In genomic region chr16:38742659-38743131, GRCm38 (mm10) we compare ENCODE assay signal across 8 mouse cellular contexts. TPM values are rescaled to one million over a fixed set of nuclear protein-coding genes. Genes with fewer than 3 reads are reported as not detected.
DNase-seq lines count a peak whose midpoint lies in the region; ATAC-seq and TF ChIP-seq lines count a peak whose summit lies in the region.

No protein-coding gene starts in this region.

- DNase-seq in layer of hippocampus, postnatal 14 days (ENCODE audit: low spot score in 2 of 2) = peak; percentile 22 to 39
- no peak for DNase-seq in layer of hippocampus, adult 9-10 months (ENCODE audit: low spot score)
- DNase-seq in liver, embryonic 14.5 days (ENCODE audit: low read depth in 3 of 3, low spot score in 3 of 3) = no peak
- no peak for DNase-seq in gastrocnemius, postnatal 14 days

- peak overlapping the region; percentile 77 for H3K27ac ChIP-seq in embryonic facial prominence, embryonic 15.5 days (replicated peaks)
- peak overlapping the region; percentile 82 for H3K27ac ChIP-seq in hindbrain, embryonic 12.5 days
- no peak overlapping the region for H3K27ac ChIP-seq in liver, embryonic 14.5 days
- peak overlapping the region; percentile 76 for H3K27ac ChIP-seq in neural tube, embryonic 14.5 days (ENCODE audit: low read depth, low read length)

- under 1% methylated on average over 13 of the region's 13 CpGs for WGBS in embryonic facial prominence, embryonic 15.5 days
- under 1% methylated on average over 13 of the region's 13 CpGs for WGBS in hindbrain, embryonic 12.5 days
- under 1% methylated on average over 13 of the region's 13 CpGs for WGBS in liver, embryonic 14.5 days (ENCODE audit: insufficient replicate concordance)
- under 1% methylated on average over 13 of the region's 13 CpGs for WGBS in neural tube, embryonic 14.5 days

- H3K9ac ChIP-seq in embryonic facial prominence, embryonic 15.5 days = peak overlapping the region; percentile 47
- H3K9ac ChIP-seq in hindbrain, embryonic 12.5 days = peak overlapping the region; percentile 86
- H3K9ac ChIP-seq in liver, embryonic 14.5 days (replicated peaks) = no peak overlapping the region
- H3K9ac ChIP-seq in neural tube, embryonic 14.5 days (replicated peaks; ENCODE audit: low read depth, low read length) = peak overlapping the region; percentile 89

- H3K27me3 ChIP-seq in embryonic facial prominence, embryonic 15.5 days = no peaks in the 10 kb centered on the region
- 0 out of 2 replicates have a peak, but pooled peaks cover 4% of the 10 kb centered on the region for H3K27me3 ChIP-seq in hindbrain, embryonic 12.5 days
- peaks cover 22% of the 10 kb centered on the region for H3K27me3 ChIP-seq in liver, embryonic 14.5 days (ENCODE audit: control insufficient read depth, insufficient read depth, low read length)
- no peaks in the 10 kb centered on the region for H3K27me3 ChIP-seq in neural tube, embryonic 14.5 days (ENCODE audit: control insufficient read depth, insufficient read depth, low read length)

- ATAC-seq in activated CD4-positive, CD25-positive, alpha-beta regulatory T cell, adult 4 months = peak; percentile 75
- peak; percentile 79 for ATAC-seq in embryonic facial prominence, embryonic 15.5 days (ENCODE audit: insufficient number of reproducible peaks, low FRiP score, low TSS enrichment, low read depth)
- ATAC-seq in hindbrain, embryonic 12.5 days (ENCODE audit: low FRiP score) = peak; percentile 73
- ATAC-seq in liver, embryonic 14.5 days (ENCODE audit: insufficient read depth) = no peak
- ATAC-seq in neural tube, embryonic 14.5 days (ENCODE audit: low read depth) = peak; percentile 73

- no peaks in the 10 kb centered on the region for H3K9me3 ChIP-seq in embryonic facial prominence, embryonic 15.5 days (replicated peaks)
- no peaks in the 10 kb centered on the region for H3K9me3 ChIP-seq in hindbrain, embryonic 12.5 days (replicated peaks)
- H3K9me3 ChIP-seq in liver, embryonic 14.5 days (ENCODE audit: control insufficient read depth, low read length) = no peaks in the 10 kb centered on the region
- no peaks in the 10 kb centered on the region for H3K9me3 ChIP-seq in neural tube, embryonic 14.5 days (ENCODE audit: control insufficient read depth, low read length)

- H3K4me1 ChIP-seq in embryonic facial prominence, embryonic 15.5 days = peaks cover 6% of the 10 kb centered on the region
- peaks cover 7% of the 10 kb centered on the region; the same call in 1 of the 2 replicates for H3K4me1 ChIP-seq in hindbrain, embryonic 12.5 days
- no peaks in the 10 kb centered on the region for H3K4me1 ChIP-seq in liver, embryonic 14.5 days (replicated peaks; ENCODE audit: control insufficient read depth in 2 of 2, insufficient read depth in 2 of 2, low read length in 1 of 2)
- peaks cover 6% of the 10 kb centered on the region; the same call in 1 of the 2 replicates for H3K4me1 ChIP-seq in neural tube, embryonic 14.5 days (ENCODE audit: control insufficient read depth, insufficient read depth, low read length)

- intact Hi-C loops in gastrocnemius, postnatal 14 days (cut with DNase I; ENCODE audit: low total_unique reads) = no loop called here

- TF ChIP-seq CTCF in liver, embryonic 14.5 days (IDR thresholded peaks at IDR 0.05; ENCODE audit: low read depth) = no peak

- peak overlapping the region; percentile 73 for H3K4me3 ChIP-seq in embryonic facial prominence, embryonic 15.5 days (replicated peaks)
- H3K4me3 ChIP-seq in hindbrain, embryonic 12.5 days = peak overlapping the region; percentile 83
- peak overlapping the region; percentile 37 to 44 for H3K4me3 ChIP-seq in liver, embryonic 14.5 days (ENCODE audit: insufficient read depth in 1 of 2, low read depth in 2 of 2, low read length in 2 of 2)
- peak overlapping the region; percentile 81 for H3K4me3 ChIP-seq in neural tube, embryonic 14.5 days (ENCODE audit: low read depth, low read length)

- TF ChIP-seq EP300 in liver, embryonic 14.5 days (IDR thresholded peaks at IDR 0.05; ENCODE audit: low read depth) = no peak

- peak overlapping the region; percentile 87 for H3K4me2 ChIP-seq in embryonic facial prominence, embryonic 15.5 days (replicated peaks)
- H3K4me2 ChIP-seq in hindbrain, embryonic 12.5 days (replicated peaks) = peak overlapping the region; percentile 89
- peak overlapping the region; percentile 41 for H3K4me2 ChIP-seq in liver, embryonic 14.5 days (ENCODE audit: low read depth)
- peak overlapping the region; percentile 95 for H3K4me2 ChIP-seq in neural tube, embryonic 14.5 days (ENCODE audit: low read depth, low read length)

- no peaks in the 10 kb centered on the region for H3K36me3 ChIP-seq in embryonic facial prominence, embryonic 15.5 days
- H3K36me3 ChIP-seq in hindbrain, embryonic 12.5 days = no peaks in the 10 kb centered on the region
- no peaks in the 10 kb centered on the region for H3K36me3 ChIP-seq in liver, embryonic 14.5 days (replicated peaks; ENCODE audit: control insufficient read depth, insufficient read depth, low read depth)
- H3K36me3 ChIP-seq in neural tube, embryonic 14.5 days (ENCODE audit: control insufficient read depth, insufficient read depth, low read length) = no peaks in the 10 kb centered on the region

RNA-seq across cellular contexts. Expression of gene B4galt4, which starts 0.6 kb away (rescaled TPM):
- total RNA-seq in layer of hippocampus, postnatal 14 days (2021) = 10 to 100 TPM; 28.1 to 35.9 TPM
- polyA plus RNA-seq in activated CD4-positive, CD25-positive, alpha-beta regulatory T cell, adult 4 months (2017; shearing (Covaris generic)) = 10 to 100 TPM; 11.7 to 11.9 TPM
- 24.7 and 25.2 TPM in 2 replicates for polyA plus RNA-seq in embryonic facial prominence, embryonic 15.5 days (2015; fragmentation: Nextera tagmentation; extraction: Ambion mirVana)
- 29.9 and 33.4 TPM in 2 replicates for polyA plus RNA-seq in hindbrain, embryonic 12.5 days (2016; fragmentation: Nextera tagmentation; extraction: Ambion mirVana)
- polyA plus RNA-seq in liver, embryonic 14.5 days (2012; rRNA removed) = 1.2 and 1.3 TPM in 2 replicates
- polyA plus RNA-seq in liver, embryonic 14.5 days (2014; fragmentation: Nextera tagmentation; extraction: Ambion mirVana) = 2.3 and 2.8 TPM in 2 replicates
- 32.7 and 34.9 TPM in 2 replicates for polyA plus RNA-seq in neural tube, embryonic 14.5 days (2014; fragmentation: Nextera tagmentation; extraction: Ambion mirVana)
- 1 to 10 TPM; 3.6 to 5.7 TPM for total RNA-seq in gastrocnemius, postnatal 14 days (2021)

RNA-seq across cellular contexts. Expression of gene Arhgap31, which starts 29.6 kb away (rescaled TPM):
- 10 to 100 TPM; 24.1 to 25.4 TPM for total RNA-seq in layer of hippocampus, postnatal 14 days (2021)
- 10 to 100 TPM; 19.6 to 19.9 TPM for polyA plus RNA-seq in activated CD4-positive, CD25-positive, alpha-beta regulatory T cell, adult 4 months (2017; shearing (Covaris generic))
- polyA plus RNA-seq in embryonic facial prominence, embryonic 15.5 days (2015; fragmentation: Nextera tagmentation; extraction: Ambion mirVana) = 14.5 and 16.3 TPM in 2 replicates
- 13.9 and 15.4 TPM in 2 replicates for polyA plus RNA-seq in hindbrain, embryonic 12.5 days (2016; fragmentation: Nextera tagmentation; extraction: Ambion mirVana)
- 0.69 and 0.88 TPM in 2 replicates for polyA plus RNA-seq in liver, embryonic 14.5 days (2012; rRNA removed)
- 1.1 and 1.4 TPM in 2 replicates for polyA plus RNA-seq in liver, embryonic 14.5 days (2014; fragmentation: Nextera tagmentation; extraction: Ambion mirVana)
- 3.8 and 7.8 TPM in 2 replicates for polyA plus RNA-seq in neural tube, embryonic 14.5 days (2014; fragmentation: Nextera tagmentation; extraction: Ambion mirVana)
- 10 to 100 TPM; 20.8 to 22.6 TPM for total RNA-seq in gastrocnemius, postnatal 14 days (2021)

RNA-seq across cellular contexts. Expression of gene Upk1b, which starts 57.4 kb away (rescaled TPM):
- total RNA-seq in layer of hippocampus, postnatal 14 days (2021) = under 1 TPM; 0.52 to 0.67 TPM
- polyA plus RNA-seq in activated CD4-positive, CD25-positive, alpha-beta regulatory T cell, adult 4 months (2017; shearing (Covaris generic)) = not detected
- 42.4 and 58.4 TPM in 2 replicates for polyA plus RNA-seq in embryonic facial prominence, embryonic 15.5 days (2015; fragmentation: Nextera tagmentation; extraction: Ambion mirVana)
- 3.2 and 3.8 TPM in 2 replicates for polyA plus RNA-seq in hindbrain, embryonic 12.5 days (2016; fragmentation: Nextera tagmentation; extraction: Ambion mirVana)
- 0.73 and 1.1 TPM in 2 replicates for polyA plus RNA-seq in liver, embryonic 14.5 days (2012; rRNA removed)
- 2.0 and 2.4 TPM in 2 replicates for polyA plus RNA-seq in liver, embryonic 14.5 days (2014; fragmentation: Nextera tagmentation; extraction: Ambion mirVana)
- not detected in 2 replicates for polyA plus RNA-seq in neural tube, embryonic 14.5 days (2014; fragmentation: Nextera tagmentation; extraction: Ambion mirVana)
- not detected for total RNA-seq in gastrocnemius, postnatal 14 days (2021)

Comparison
In these comparisons a context has a peak if more than half of its experiments do, and no peak if none do; other contexts are left out.
1. DNase-seq: peak in layer of hippocampus, postnatal 14 days (2 of 2); none in layer of hippocampus, adult 9-10 months (single experiment), liver, embryonic 14.5 days (0 of 3) and gastrocnemius, postnatal 14 days (single experiment).
2. H3K4me2 ChIP-seq: peak in every context shown above with its lines; median percentile 95 in neural tube, embryonic 14.5 days; 89 in hindbrain, embryonic 12.5 days; 87 in embryonic facial prominence, embryonic 15.5 days; 41 in liver, embryonic 14.5 days.
3. Peak in every context shown above with its lines, with median percentiles within 50 percentile points of each other: H3K4me3 ChIP-seq.